Mouse (Mus musculus) embryonic facial prominence, embryonic 11.5 days (tissue): Measurements from ENCODE around the gene Foxc1. TPM values are rescaled to one million over a fixed set of nuclear protein-coding genes. Genes with fewer than 3 reads are reported as not detected.

Source experiments
- polyA plus RNA-seq: library from polyadenylated mRNA; unstranded; fragments of >200 nt; fragmentation: Nextera tagmentation; extraction: Ambion mirVana; gene quantifications from 2 replicates; pipeline ENCODE4 v1.2.1, GENCODE M21; 2014

Foxc1 gene
- polyA plus RNA-seq, 1 experiment from 2014 or later, result 10.6 TPM

Other genes with a start within 250 kb of the Foxc1 start
- gene A530084C06Rik, start 247.3 kb upstream of the Foxc1 start, polyA plus RNA-seq, result not detected in 2 replicates
- gene Foxf2, start 180.8 kb upstream of the Foxc1 start, polyA plus RNA-seq, result 12.3 and 14.7 TPM in 2 replicates